Mouse (Mus musculus) heart, embryonic 15.5 days (tissue): ENCODE results near the gene Vamp8. TPM values are rescaled to one million over a fixed set of nuclear protein-coding genes. Genes with fewer than 3 reads are reported as not detected.
A peak's percentile ranks its signal among the peaks of the same experiment; 100 is the strongest.

Source experiments
- ATAC-seq: fragments of 200-750 bp; cut with Nextera tagmentation; replicated peaks from 2 replicates; pipeline ENCODE4 v1.8.0; 2017; ENCODE audit warnings: low read depth, moderate TSS enrichment; ENCODE audit not compliant: insufficient number of reproducible peaks, insufficient read depth, low FRiP score
- H3K27ac ChIP-seq: fragments of 300-500 bp; sonication (generic); 2 replicates; pipeline ENCODE4 v1.5.1; 2015; ENCODE audit warnings: mild to moderate bottlenecking, inconsistent platforms
- H3K27me3 ChIP-seq: fragments of 300-500 bp; sonication (generic); 2 replicates; pipeline ENCODE4 v1.6.1; 2015; ENCODE audit warnings: inconsistent platforms
- H3K36me3 ChIP-seq: fragments of 300-500 bp; sonication (generic); 2 replicates; pipeline ENCODE4 v1.6.1; 2015; ENCODE audit warnings: mild to moderate bottlenecking, inconsistent platforms
- H3K4me1 ChIP-seq: fragments of 300-500 bp; sonication (generic); replicated peaks from 2 replicates; pipeline ENCODE4 v1.6.1; 2015; ENCODE audit warnings: inconsistent platforms
- H3K4me2 ChIP-seq: fragments of 300-500 bp; sonication (generic); 2 replicates; pipeline ENCODE4 v1.6.1; 2015; ENCODE audit warnings: inconsistent platforms, mild to moderate bottlenecking, moderate library complexity
- H3K4me3 ChIP-seq: fragments of 300-500 bp; sonication (generic); 2 replicates; pipeline ENCODE4 v1.5.1; 2015; ENCODE audit warnings: mild to moderate bottlenecking, inconsistent platforms
- H3K9ac ChIP-seq: fragments of 300-500 bp; sonication (generic); 2 replicates; pipeline ENCODE4 v1.6.1; 2015; ENCODE audit warnings: mild to moderate bottlenecking, inconsistent platforms
- H3K9me3 ChIP-seq: fragments of 300-500 bp; sonication (generic); replicated peaks from 2 replicates; pipeline ENCODE4 v1.6.1; 2016; ENCODE audit warnings: inconsistent platforms
- WGBS: fragments of 180-500 bp; shearing (Covaris S2); methylation state at CpG from one replicate; pipeline ENCODE4 v1.1.7; 2015; ENCODE audit warnings: mixed read lengths; 5-methylcytosine and 5-hydroxymethylcytosine counted together
- polyA plus RNA-seq: library from polyadenylated mRNA; unstranded; fragments of >200 nt; fragmentation: Nextera tagmentation; extraction: Ambion mirVana; gene quantifications from 2 replicates; pipeline ENCODE4 v1.2.1, GENCODE M21; 2015

The Vamp8 gene
- polyA plus RNA-seq, 1 experiment from 2014 or later = 123 TPM

- Histone ChIP-seq H3K36me3 (no peaks in the 10 kb centered on the region), H3K4me1 (no peaks in the 10 kb centered on the region), H3K4me3 (no peak overlapping the region), H3K9me3 (no peaks in the 10 kb centered on the region), H3K9ac (no peak overlapping the region), H3K4me2 (no peak overlapping the region), H3K27me3 (no peaks in the 10 kb centered on the region), H3K27ac (no peak overlapping the region)
- WGBS = 60% methylated on average over 2 of the region's 2 CpGs
- ATAC-seq = no peak
These were observed 9.5 kb upstream of the Vamp8 start for GRCm38 (mm10) chr6:72399967-72400366.

GRCm38 (mm10) chr6:72396837-72397251, 6.3 kb upstream of the Vamp8 start:
- Histone ChIP-seq H3K9me3 (no peaks in the 10 kb centered on the region), H3K27ac (no peak overlapping the region), H3K4me2 (no peak overlapping the region), H3K4me1 (no peaks in the 10 kb centered on the region), H3K36me3 (no peaks in the 10 kb centered on the region), H3K4me3 (no peak overlapping the region), H3K9ac (no peak overlapping the region), H3K27me3 (no peaks in the 10 kb centered on the region)
- WGBS = 72% methylated on average over 10 of the region's 10 CpGs
- ATAC-seq = no peak

- no peak overlapping the region for H3K4me3 ChIP-seq
- no peak overlapping the region for H3K27ac ChIP-seq
These were observed 1.8 kb upstream of the Vamp8 start for GRCm38 (mm10) chr6:72392341-72392740.

GRCm38 (mm10) chr6:72390795-72391521, 455 bp upstream of the Vamp8 start:
- no peaks in the 10 kb centered on the region for H3K27me3 ChIP-seq
- H3K4me1 ChIP-seq = peaks cover 25% of the 10 kb centered on the region
- peak overlapping the region; percentile 66 for H3K4me2 ChIP-seq
- no peaks in the 10 kb centered on the region for H3K9me3 ChIP-seq
- peak overlapping the region; percentile 80 for H3K9ac ChIP-seq
- WGBS = 16% methylated on average over 11 of the region's 12 CpGs
- H3K27ac ChIP-seq = peak overlapping the region; percentile 97
- peak; percentile 78 for ATAC-seq
- peaks cover 5% of the 10 kb centered on the region; the same call in 1 of the 2 replicates for H3K36me3 ChIP-seq
- H3K4me3 ChIP-seq = peak overlapping the region; percentile 68

More at GRCm38 (mm10) chr6:72392341-72392740, 1.8 kb upstream of the Vamp8 start:
- no peak overlapping the region for H3K4me2 ChIP-seq
- no peak for ATAC-seq
- H3K27me3 ChIP-seq = no peaks in the 10 kb centered on the region
- 92% methylated on average over 5 of the region's 5 CpGs for WGBS
- H3K36me3 ChIP-seq = no peaks in the 10 kb centered on the region
- H3K9ac ChIP-seq = no peak overlapping the region
- peaks cover 25% of the 10 kb centered on the region for H3K4me1 ChIP-seq
- H3K9me3 ChIP-seq = no peaks in the 10 kb centered on the region

- Histone ChIP-seq H3K4me1 (peaks cover 25% of the 10 kb centered on the region), H3K27ac (peak overlapping the region; percentile 97), H3K9me3 (no peaks in the 10 kb centered on the region), H3K4me3 (peak overlapping the region; percentile 68), H3K4me2 (peak overlapping the region; percentile 66), H3K27me3 (no peaks in the 10 kb centered on the region), H3K36me3 (peaks cover 15% of the 10 kb centered on the region), H3K9ac (peak overlapping the region; percentile 80)
- peak; percentile 44 for ATAC-seq
- 5% methylated on average over 13 of the region's 13 CpGs for WGBS
These were observed 997 bp downstream of the Vamp8 start for GRCm38 (mm10) chr6:72389471-72389940.

GRCm38 (mm10) chr6:72388791-72389329, 1.6 kb downstream of the Vamp8 start:
- Histone ChIP-seq H3K4me3 (peak overlapping the region; percentile 68), H3K27ac (peak overlapping the region; percentile 97), H3K4me2 (peak overlapping the region; percentile 66), H3K9ac (peak overlapping the region; percentile 80), H3K4me1 (peaks cover 25% of the 10 kb centered on the region), H3K27me3 (no peaks in the 10 kb centered on the region), H3K9me3 (no peaks in the 10 kb centered on the region), H3K36me3 (peaks cover 16% of the 10 kb centered on the region)
- 71% methylated on average over 6 of the region's 6 CpGs for WGBS
- no peak for ATAC-seq

GRCm38 (mm10) chr6:72388266-72388665, 2.2 kb downstream of the Vamp8 start:
- Histone ChIP-seq H3K9ac (no peak overlapping the region), H3K36me3 (peaks cover 16% of the 10 kb centered on the region), H3K4me2 (0 out of 2 replicates have a peak overlapping the region, but pooled peaks have one; percentile 66), H3K4me1 (peaks cover 25% of the 10 kb centered on the region), H3K27me3 (no peaks in the 10 kb centered on the region), H3K27ac (no peak overlapping the region), H3K9me3 (no peaks in the 10 kb centered on the region), H3K4me3 (no peak overlapping the region)
- no peak for ATAC-seq
- 68% methylated on average over 10 of the region's 10 CpGs for WGBS

GRCm38 (mm10) chr6:72387816-72388215, 2.7 kb downstream of the Vamp8 start:
- no peak overlapping the region for H3K4me2 ChIP-seq
- no peak overlapping the region for H3K4me3 ChIP-seq
- H3K9me3 ChIP-seq = no peaks in the 10 kb centered on the region
- no peak overlapping the region for H3K9ac ChIP-seq
- ATAC-seq = no peak
- H3K4me1 ChIP-seq = peaks cover 26% of the 10 kb centered on the region
- peaks cover 16% of the 10 kb centered on the region for H3K36me3 ChIP-seq
- no peaks in the 10 kb centered on the region for H3K27me3 ChIP-seq
- H3K27ac ChIP-seq = no peak overlapping the region
- WGBS = 84% methylated on average over 3 of the region's 3 CpGs

GRCm38 (mm10) chr6:72386561-72386960, 3.9 kb downstream of the Vamp8 start:
- H3K9me3 ChIP-seq = no peaks in the 10 kb centered on the region
- 90% methylated on average over 2 of the region's 2 CpGs for WGBS
- H3K27ac ChIP-seq = no peak overlapping the region
- H3K4me2 ChIP-seq = no peak overlapping the region
- peaks cover 29% of the 10 kb centered on the region for H3K4me1 ChIP-seq
- peaks cover 16% of the 10 kb centered on the region for H3K36me3 ChIP-seq
- H3K9ac ChIP-seq = no peak overlapping the region
- no peaks in the 10 kb centered on the region for H3K27me3 ChIP-seq
- ATAC-seq = no peak
- H3K4me3 ChIP-seq = no peak overlapping the region

GRCm38 (mm10) chr6:72385258-72385657, 5.2 kb downstream of the Vamp8 start:
- no peak overlapping the region for H3K4me2 ChIP-seq
- H3K27ac ChIP-seq = no peak overlapping the region
- WGBS = 63% methylated on average over 4 of the region's 4 CpGs
- peaks cover 16% of the 10 kb centered on the region for H3K36me3 ChIP-seq
- no peak overlapping the region for H3K9ac ChIP-seq
- no peaks in the 10 kb centered on the region for H3K9me3 ChIP-seq
- no peak overlapping the region for H3K4me3 ChIP-seq
- no peak for ATAC-seq
- peaks cover 25% of the 10 kb centered on the region for H3K4me1 ChIP-seq
- no peaks in the 10 kb centered on the region for H3K27me3 ChIP-seq

- no peak overlapping the region for H3K27ac ChIP-seq
- peaks cover 29% of the 10 kb centered on the region for H3K4me1 ChIP-seq
- no peak for ATAC-seq
- no peaks in the 10 kb centered on the region for H3K9me3 ChIP-seq
- 84% methylated on average over 7 of the region's 7 CpGs for WGBS
- no peak overlapping the region for H3K4me3 ChIP-seq
- no peak overlapping the region for H3K4me2 ChIP-seq
- H3K36me3 ChIP-seq = peaks cover 16% of the 10 kb centered on the region
- no peak overlapping the region for H3K9ac ChIP-seq
- no peaks in the 10 kb centered on the region for H3K27me3 ChIP-seq
These were observed 6.6 kb downstream of the Vamp8 start for GRCm38 (mm10) chr6:72383952-72384351.
